Mouse (Mus musculus) inflammation-experienced regulatory T-cells, adult 6 months (primary cell): ENCODE data around the gene Gm20896. TPM values are rescaled to one million over a fixed set of nuclear protein-coding genes. Genes with fewer than 3 reads are reported as not detected.
"Not testable (repeated sequence)": the region's sequence is repeated elsewhere in the genome, so short reads cannot be mapped to it uniquely, and the experiment has no call there.

Experiments used
- ATAC-seq: one replicate; pipeline ENCODE4 v1.8.0; 2017
- polyA plus RNA-seq, 3 experiments: library from polyadenylated mRNA; unstranded; fragments of 100-300 nt; shearing (Covaris generic); gene quantifications; one replicate each; pipeline ENCODE4 v1.2.1; 2017

The Gm20896 gene
- polyA plus RNA-seq, result not detected

- not testable (repeated sequence) for ATAC-seq
Observed at GRCm38 (mm10) chrY:35921426-35921825, at the start of gene Gm20896. Gm20896 (minus strand) TSS chrY:35921526.
